Mouse (Mus musculus): Measurements from ENCODE around the gene Mmp14. TPM values are rescaled to one million over a fixed set of nuclear protein-coding genes. Genes with fewer than 3 reads are reported as not detected.

The Mmp14 gene
- total and polyA plus RNA-seq, 3 experiments, result 11.2 to 26.5 (median 16.5) TPM

GRCm38 (mm10) chr14:54481402-54481801 is 50.0 kb downstream of the Mmp14 start:
- peaks cover 1% of the 10 kb centered on the region; the same call in 1 of the 2 replicates for H3K27me3 ChIP-seq (ENCODE audit: control insufficient read depth, insufficient read depth, low read length)
- 56% methylated on average over 8 of the region's 8 CpGs for WGBS
- H3K4me3 ChIP-seq, result no peak overlapping the region
- DNase-seq, result no peak
- no peaks in the 10 kb centered on the region for H3K79me2 ChIP-seq (replicated peaks; ENCODE audit: control insufficient read depth, insufficient read depth, low read length)
- H3K4me1 ChIP-seq (ENCODE audit: control insufficient read depth, insufficient read depth, low read length), result no peaks in the 10 kb centered on the region
- intact Hi-C loops (cut with DNase I), result no loop called here
- TF ChIP-seq CTCF (IDR thresholded peaks at IDR 0.05) (no peak), POLR2A (IDR thresholded peaks at IDR 0.05; ENCODE audit: insufficient read depth, low read depth, low read length) (no peak), EP300 (IDR thresholded peaks at IDR 0.05; ENCODE audit: insufficient read depth, low read depth, low read length) (no peak)
- H3K27ac ChIP-seq, result no peak overlapping the region
- H3K36me3 ChIP-seq (ENCODE audit: control insufficient read depth, insufficient read depth, low read length), result no peaks in the 10 kb centered on the region
- no peak overlapping the region for H3K9ac ChIP-seq (ENCODE audit: low read depth, low read length)

DNA sequence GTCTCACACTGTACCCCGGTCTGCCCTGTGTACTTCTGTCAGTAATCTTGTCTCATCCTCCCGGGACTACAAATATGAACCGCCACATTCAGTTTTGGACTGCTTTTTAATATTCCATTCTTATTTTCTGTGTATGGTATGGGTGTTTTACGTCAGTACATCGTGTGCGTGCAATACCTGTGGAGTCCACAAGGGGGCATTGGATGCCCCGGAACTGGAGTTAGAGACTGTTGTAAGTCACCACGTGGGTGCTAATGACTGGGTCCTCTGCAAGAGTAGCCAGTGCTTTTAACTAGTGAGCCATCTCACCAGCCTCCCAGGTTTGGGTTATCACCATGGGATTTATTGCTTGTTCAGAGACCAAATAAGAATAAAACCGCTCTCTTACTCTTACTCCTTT is 51.1 kb downstream of the Mmp14 start:
- WGBS, result 44% methylated on average over 9 of the region's 9 CpGs

GRCm38 (mm10) chr14:54485899-54486298 is 54.5 kb downstream of the Mmp14 start:
- TF ChIP-seq EP300 (IDR thresholded peaks at IDR 0.05; ENCODE audit: insufficient read depth, low read depth, low read length) (no peak), POLR2A (IDR thresholded peaks at IDR 0.05; ENCODE audit: insufficient read depth, low read depth, low read length) (no peak), CTCF (IDR thresholded peaks at IDR 0.05) (no peak)
- intact Hi-C loops (cut with DNase I), result no loop called here
- H3K27ac ChIP-seq, result no peak overlapping the region
- H3K9ac ChIP-seq (ENCODE audit: low read depth, low read length), result no peak overlapping the region
- no peaks in the 10 kb centered on the region for H3K79me2 ChIP-seq (replicated peaks; ENCODE audit: control insufficient read depth, insufficient read depth, low read length)
- no peaks in the 10 kb centered on the region for H3K4me1 ChIP-seq (ENCODE audit: control insufficient read depth, insufficient read depth, low read length)
- H3K27me3 ChIP-seq (ENCODE audit: control insufficient read depth, insufficient read depth, low read length), result no peaks in the 10 kb centered on the region
- no peak for DNase-seq
- WGBS, result 80% methylated on average over 7 of the region's 7 CpGs
- H3K36me3 ChIP-seq (ENCODE audit: control insufficient read depth, insufficient read depth, low read length), result no peaks in the 10 kb centered on the region
- H3K4me3 ChIP-seq, result no peak overlapping the region

More for the DNA sequence above, 51.1 kb downstream of the Mmp14 start:
- Histone ChIP-seq H3K27ac (no peak overlapping the region), H3K4me3 (no peak overlapping the region), H3K27me3 (ENCODE audit: control insufficient read depth, insufficient read depth, low read length) (peaks cover 1% of the 10 kb centered on the region; the same call in 1 of the 2 replicates), H3K9ac (ENCODE audit: low read depth, low read length) (no peak overlapping the region), H3K4me1 (ENCODE audit: control insufficient read depth, insufficient read depth, low read length) (no peaks in the 10 kb centered on the region), H3K36me3 (ENCODE audit: control insufficient read depth, insufficient read depth, low read length) (no peaks in the 10 kb centered on the region), H3K79me2 (replicated peaks; ENCODE audit: control insufficient read depth, insufficient read depth, low read length) (no peaks in the 10 kb centered on the region)
- intact Hi-C loops (cut with DNase I), result no loop called here
- TF ChIP-seq CTCF (IDR thresholded peaks at IDR 0.05), result peak; percentile 78
- no peak for TF ChIP-seq EP300 (IDR thresholded peaks at IDR 0.05; ENCODE audit: insufficient read depth, low read depth, low read length)
- no peak for TF ChIP-seq POLR2A (IDR thresholded peaks at IDR 0.05; ENCODE audit: insufficient read depth, low read depth, low read length)
- DNase-seq, result no peak

DNA sequence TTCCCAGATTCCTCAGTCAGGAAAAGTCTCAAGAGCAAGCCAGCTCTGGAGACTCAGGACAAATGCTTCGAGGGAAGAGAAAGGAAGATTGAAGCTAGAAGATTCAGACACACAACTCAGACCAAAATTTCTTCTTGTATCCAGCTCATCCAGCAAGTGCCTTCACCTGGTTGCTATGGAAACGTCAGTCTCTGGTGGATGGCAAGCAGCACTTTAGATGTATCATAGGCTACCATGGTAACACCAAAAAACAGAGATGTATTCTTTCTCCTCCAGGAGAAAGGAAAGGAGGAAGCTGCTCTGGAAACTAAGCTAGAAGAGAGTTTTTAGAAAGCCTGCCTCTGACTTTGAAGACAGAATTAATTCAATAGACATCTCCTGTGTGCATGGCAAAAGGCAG is 56.3 kb downstream of the Mmp14 start:
- no peak for DNase-seq
- intact Hi-C loops (cut with DNase I), result no loop called here
- Histone ChIP-seq H3K4me1 (ENCODE audit: control insufficient read depth, insufficient read depth, low read length) (no peaks in the 10 kb centered on the region), H3K27ac (no peak overlapping the region), H3K36me3 (ENCODE audit: control insufficient read depth, insufficient read depth, low read length) (no peaks in the 10 kb centered on the region), H3K79me2 (replicated peaks; ENCODE audit: control insufficient read depth, insufficient read depth, low read length) (no peaks in the 10 kb centered on the region), H3K27me3 (ENCODE audit: control insufficient read depth, insufficient read depth, low read length) (no peaks in the 10 kb centered on the region), H3K4me3 (no peak overlapping the region), H3K9ac (ENCODE audit: low read depth, low read length) (no peak overlapping the region)
- no peak for TF ChIP-seq EP300 (IDR thresholded peaks at IDR 0.05; ENCODE audit: insufficient read depth, low read depth, low read length)
- no peak for TF ChIP-seq POLR2A (IDR thresholded peaks at IDR 0.05; ENCODE audit: insufficient read depth, low read depth, low read length)
- no peak for TF ChIP-seq CTCF (IDR thresholded peaks at IDR 0.05)
- WGBS, result 53% methylated on average over 2 of the region's 2 CpGs

DNA sequence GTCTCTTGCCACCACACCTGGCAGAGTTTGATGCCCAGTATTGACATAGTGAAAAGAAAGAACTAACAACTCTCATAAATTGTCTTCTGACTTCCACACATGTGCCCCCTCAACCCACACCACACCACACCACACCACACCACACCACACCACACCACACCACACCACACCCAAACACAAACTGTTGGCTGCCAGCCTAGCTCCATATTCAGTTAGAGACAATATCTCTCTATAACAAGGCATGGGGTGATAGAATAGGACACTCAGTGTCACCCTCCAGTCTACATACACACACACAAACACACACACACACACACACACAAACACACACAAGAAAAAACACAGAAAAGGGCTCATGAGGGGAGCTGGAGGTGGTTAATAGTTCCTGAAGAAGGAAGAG is 56.9 kb downstream of the Mmp14 start:
- no peak for TF ChIP-seq POLR2A (IDR thresholded peaks at IDR 0.05; ENCODE audit: insufficient read depth, low read depth, low read length)
- no peak overlapping the region for H3K4me3 ChIP-seq
- no peak for DNase-seq
- intact Hi-C loops (cut with DNase I), result no loop called here
- no peak overlapping the region for H3K9ac ChIP-seq (ENCODE audit: low read depth, low read length)
- no peak overlapping the region for H3K27ac ChIP-seq
- H3K36me3 ChIP-seq (ENCODE audit: control insufficient read depth, insufficient read depth, low read length), result no peaks in the 10 kb centered on the region
- H3K79me2 ChIP-seq (replicated peaks; ENCODE audit: control insufficient read depth, insufficient read depth, low read length), result no peaks in the 10 kb centered on the region
- H3K4me1 ChIP-seq (ENCODE audit: control insufficient read depth, insufficient read depth, low read length), result no peaks in the 10 kb centered on the region
- H3K27me3 ChIP-seq (ENCODE audit: control insufficient read depth, insufficient read depth, low read length), result no peaks in the 10 kb centered on the region

- Histone ChIP-seq H3K27me3 (ENCODE audit: control insufficient read depth, insufficient read depth, low read length) (no peaks in the 10 kb centered on the region; the same call in 1 of the 2 replicates), H3K9ac (ENCODE audit: low read depth, low read length) (no peak overlapping the region), H3K79me2 (replicated peaks; ENCODE audit: control insufficient read depth, insufficient read depth, low read length) (no peaks in the 10 kb centered on the region), H3K4me3 (no peak overlapping the region), H3K27ac (no peak overlapping the region), H3K4me1 (ENCODE audit: control insufficient read depth, insufficient read depth, low read length) (no peaks in the 10 kb centered on the region), H3K36me3 (ENCODE audit: control insufficient read depth, insufficient read depth, low read length) (no peaks in the 10 kb centered on the region)
- DNase-seq, result no peak
- 69% methylated on average over 18 of the region's 18 CpGs for WGBS
- intact Hi-C loops (cut with DNase I), result loop anchor here (10.0 kb wide), 1 partner anchor 428 kb away; no protein-coding TSS in a partner anchor
- TF ChIP-seq POLR2A (IDR thresholded peaks at IDR 0.05; ENCODE audit: insufficient read depth, low read depth, low read length) (no peak), CTCF (IDR thresholded peaks at IDR 0.05) (no peak), EP300 (IDR thresholded peaks at IDR 0.05; ENCODE audit: insufficient read depth, low read depth, low read length) (no peak)
These were observed 61.1 kb downstream of the Mmp14 start for GRCm38 (mm10) chr14:54492345-54493131.

All from heart, adult 2 months (tissue).